19 mouse cellular contexts compared by ENCODE assay signal in the genomic region with DNA sequence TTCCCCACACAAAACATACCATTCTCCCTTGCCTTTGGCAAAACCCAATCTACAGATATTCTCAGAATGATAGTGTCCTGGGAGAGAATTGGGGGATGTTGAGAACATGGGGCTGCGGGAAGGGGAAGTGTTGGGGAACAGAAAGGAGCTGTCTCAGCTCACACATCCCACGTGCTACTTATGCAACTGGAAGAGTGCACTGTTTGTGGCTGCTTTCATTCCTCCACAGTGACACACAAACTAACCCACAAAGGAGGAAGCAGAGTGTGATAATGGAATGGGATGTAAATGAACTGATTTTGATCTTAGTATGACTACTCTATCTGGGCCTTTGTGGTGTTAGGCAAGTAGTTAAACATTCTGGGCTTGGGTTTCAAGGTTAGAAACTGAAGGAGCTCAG.
DNase-seq lines count a peak whose midpoint lies in the region; ATAC-seq and TF ChIP-seq lines count a peak whose summit lies in the region.
"Had no signal": no experiment of that assay in that cellular context is flagged by ENCODE, and none has a peak within 500 bp of the region (broad histone marks: within the 10 kb centered on the region; RNA-seq: fewer than 3 reads in every experiment).

No protein-coding gene starts in this region.

- DNase-seq in liver, postnatal 0 days = no peak
- no peak for DNase-seq in liver, embryonic 11.5 days (ENCODE audit: low spot score)
- peak; percentile 55 for DNase-seq in CH12.LX (ENCODE audit: extremely low read depth)
- DNase-seq in heart, adult 9 months (ENCODE audit: low spot score in 2 of 2) = no peak
- no peak for DNase-seq in kidney, adult 9 months
- DNase-seq in lung, postnatal 14 days = no peak
- DNase-seq: adrenal gland, adult 8-10 months; adrenal gland, postnatal 36 days; cerebellum, adult 11-12 months; cerebellum, adult 9-10 months; cerebellum, postnatal 36 days; gastrocnemius, postnatal 10 days; heart, postnatal 36 days had no signal

- no peak for TF ChIP-seq POLR2A in CH12.LX (IDR thresholded peaks at IDR 0.05; ENCODE audit: low read depth, low read length)
- no peak for TF ChIP-seq POLR2A in bone marrow macrophage, adult 2 months (IDR thresholded peaks at IDR 0.05; ENCODE audit: borderline replicate concordance, low read depth, low read length)

- no peaks in the 10 kb centered on the region for H3K79me2 ChIP-seq in CH12.LX (replicated peaks; ENCODE audit: control insufficient read depth, extremely low read depth, insufficient read depth, poor library complexity, severe bottlenecking)

- dilution Hi-C loops in CH12.LX (cut with MboI; ENCODE audit: extremely low pct_ligation_motif_present, extremely low pct_unique_long_range_greater_than_20kb, low sequenced_read_pairs) = no loop called here

- no peak for TF ChIP-seq EP300 in liver, postnatal 0 days (IDR thresholded peaks at IDR 0.05; ENCODE audit: low read depth)
- no peak for TF ChIP-seq EP300 in CH12.LX (IDR thresholded peaks at IDR 0.05; ENCODE audit: low read length)

- TF ChIP-seq RAD21 in CH12.LX (IDR thresholded peaks at IDR 0.05; ENCODE audit: low read depth, low read length) = no peak

- H3K9ac ChIP-seq in liver, postnatal 0 days (replicated peaks) = no peak overlapping the region
- no peak overlapping the region for H3K9ac ChIP-seq in liver, embryonic 11.5 days (ENCODE audit: low read depth, low read length)
- H3K9ac ChIP-seq in CH12.LX (ENCODE audit: insufficient read depth, low read depth) = no peak overlapping the region
- H3K9ac ChIP-seq: heart, embryonic 13.5 days; hindbrain, embryonic 15.5 days had no signal

- no peak overlapping the region for H3K27ac ChIP-seq in liver, postnatal 0 days (ENCODE audit: low read depth)
- no peak overlapping the region for H3K27ac ChIP-seq in liver, embryonic 11.5 days (ENCODE audit: low read depth, low read length)
- no peak overlapping the region for H3K27ac ChIP-seq in CH12.LX (ENCODE audit: insufficient read depth, low read depth)
- peak overlapping the region; percentile 28; the same call in 1 of the 2 replicates for H3K27ac ChIP-seq in bone marrow macrophage, adult 2 months (ENCODE audit: insufficient read depth, low read depth, low read length)
- H3K27ac ChIP-seq: forebrain, embryonic 10.5 days; heart, embryonic 13.5 days; hindbrain, embryonic 15.5 days had no signal

- 21% methylated on average over 2 of the region's 2 CpGs for whole genome bisulfite sequencing in liver, postnatal 0 days (ENCODE audit: insufficient replicate concordance)
- 43% methylated on average over 2 of the region's 2 CpGs for WGBS in liver, embryonic 11.5 days

- no peaks in the 10 kb centered on the region for H3K36me3 ChIP-seq in liver, postnatal 0 days (replicated peaks; ENCODE audit: insufficient read depth, low read length)
- no peaks in the 10 kb centered on the region for H3K36me3 ChIP-seq in liver, embryonic 11.5 days (ENCODE audit: control insufficient read depth, insufficient read depth, low read length)
- H3K36me3 ChIP-seq in CH12.LX (replicated peaks in 1 of 2; ENCODE audit: control insufficient read depth in 1 of 2, insufficient read depth in 1 of 2, low read length in 1 of 2) = no peaks in the 10 kb centered on the region
- H3K36me3 ChIP-seq: forebrain, embryonic 10.5 days; heart, embryonic 13.5 days; hindbrain, embryonic 15.5 days had no signal

- H3K9me3 ChIP-seq in liver, postnatal 0 days (ENCODE audit: low read length) = no peaks in the 10 kb centered on the region
- H3K9me3 ChIP-seq in liver, embryonic 11.5 days (ENCODE audit: control insufficient read depth, low read length) = no peaks in the 10 kb centered on the region
- no peaks in the 10 kb centered on the region for H3K9me3 ChIP-seq in CH12.LX (replicated peaks; ENCODE audit: low read length)
- H3K9me3 ChIP-seq: forebrain, embryonic 10.5 days; heart, embryonic 13.5 days; hindbrain, embryonic 15.5 days had no signal

- ATAC-seq in liver, postnatal 0 days = peak; percentile 57
- ATAC-seq in liver, embryonic 11.5 days (replicated peaks; ENCODE audit: low FRiP score) = no peak
- ATAC-seq: forebrain, embryonic 14.5 days; intestine, embryonic 16.5 days had no signal

- no peaks in the 10 kb centered on the region for H3K4me1 ChIP-seq in liver, postnatal 0 days (ENCODE audit: insufficient read depth)
- no peaks in the 10 kb centered on the region for H3K4me1 ChIP-seq in liver, embryonic 11.5 days (replicated peaks; ENCODE audit: control insufficient read depth, insufficient read depth, low read length)
- H3K4me1 ChIP-seq in CH12.LX (ENCODE audit: control insufficient read depth in 1 of 2, insufficient read depth in 2 of 2) = peaks cover 0 to 11% of the 10 kb centered on the region in 2 experiments; a peak in 2 of 4 replicates
- peaks cover 14% of the 10 kb centered on the region for H3K4me1 ChIP-seq in bone marrow macrophage, adult 2 months (ENCODE audit: control insufficient read depth, insufficient read depth, low read length)
- H3K4me1 ChIP-seq: forebrain, embryonic 10.5 days; heart, embryonic 13.5 days; hindbrain, embryonic 15.5 days had no signal

- in situ Hi-C loops in CH12.LX (cut with MboI; ENCODE audit: low pct_ligation_motif_present, low pct_unique_long_range_greater_than_20kb, low sequenced_read_pairs) = no loop called here

- H3K27me3 ChIP-seq in liver, postnatal 0 days (ENCODE audit: insufficient read depth, low read length) = no peaks in the 10 kb centered on the region
- no peaks in the 10 kb centered on the region for H3K27me3 ChIP-seq in liver, embryonic 11.5 days (replicated peaks; ENCODE audit: control insufficient read depth, insufficient read depth, low read length)
- no peaks in the 10 kb centered on the region for H3K27me3 ChIP-seq in CH12.LX (replicated peaks)
- H3K27me3 ChIP-seq: heart, embryonic 13.5 days; hindbrain, embryonic 15.5 days had no signal

- H3K4me2 ChIP-seq in liver, postnatal 0 days (ENCODE audit: low read depth, low read length) = no peak overlapping the region
- no peak overlapping the region for H3K4me2 ChIP-seq in liver, embryonic 11.5 days
- no peak overlapping the region for H3K4me2 ChIP-seq in CH12.LX (ENCODE audit: insufficient read depth, low read depth, poor library complexity, severe bottlenecking)
- H3K4me2 ChIP-seq: heart, embryonic 13.5 days; hindbrain, embryonic 15.5 days had no signal

- TF ChIP-seq CTCF in liver, postnatal 0 days (IDR thresholded peaks at IDR 0.05; ENCODE audit: low read depth) = no peak
- no peak for TF ChIP-seq CTCF in CH12.LX (conservative IDR thresholded peaks at IDR 0.05 in 1 of 2, IDR thresholded peaks at IDR 0.05 in 1 of 2; ENCODE audit: low read depth in 2 of 2, low read length in 2 of 2)
- TF ChIP-seq CTCF in bone marrow macrophage, adult 2 months (IDR thresholded peaks at IDR 0.05; ENCODE audit: low read depth, low read length) = no peak

- H3K4me3 ChIP-seq in liver, postnatal 0 days (ENCODE audit: low read depth, low read length) = no peak overlapping the region
- no peak overlapping the region for H3K4me3 ChIP-seq in liver, embryonic 11.5 days (ENCODE audit: low read depth, low read length)
- H3K4me3 ChIP-seq in CH12.LX (replicated peaks in 1 of 3; ENCODE audit: low read depth in 2 of 3, low read length in 2 of 3, poor library complexity in 1 of 3) = no peak overlapping the region
- H3K4me3 ChIP-seq in bone marrow macrophage, adult 2 months (ENCODE audit: insufficient read depth, low read length) = no peak overlapping the region
- H3K4me3 ChIP-seq: forebrain, embryonic 10.5 days; heart, embryonic 13.5 days; hindbrain, embryonic 15.5 days had no signal

TF ChIP-seq in CH12.LX, 34 proteins besides CTCF, POLR2A, EP300 and RAD21:
- TF ChIP-seq ZMIZ1 (IDR thresholded peaks at IDR 0.05; ENCODE audit: low read depth, low read length) = no peak
- no peak for TF ChIP-seq JUND (conservative IDR thresholded peaks at IDR 0.05; ENCODE audit: low read depth, low read length)
- TF ChIP-seq BHLHE40 (IDR thresholded peaks at IDR 0.05; ENCODE audit: low read depth, low read length) = peak; percentile 81
- TF ChIP-seq UBTF (IDR thresholded peaks at IDR 0.05; ENCODE audit: low read depth, low read length) = no peak
- no peak for TF ChIP-seq KAT2A (IDR thresholded peaks at IDR 0.05; ENCODE audit: insufficient replicate concordance, low read length)
TF ChIP-seq in CH12.LX: peak in this region for 1.
